Mouse (Mus musculus) monocyte, adult 5-6 weeks (primary cell): ENCODE data around the gene Fam214b. TPM values are rescaled to one million over a fixed set of nuclear protein-coding genes. Genes with fewer than 3 reads are reported as not detected.
A peak's percentile ranks its signal among the peaks of the same experiment; 100 is the strongest.

Experiments used
- ATAC-seq: fragments of 153-309, 156-312 bp; replicated peaks from 2 replicates; pipeline ENCODE4 v1.8.0; 2017; ENCODE audit warnings: mild to moderate bottlenecking; ENCODE audit not compliant: low TSS enrichment, insufficient number of reproducible peaks, severe bottlenecking, poor library complexity, low FRiP score
- total RNA-seq: library from RNA; stranded (forward); fragments of 200-1000, 200-491, 200-594 nt; gene quantifications from 3 replicates; pipeline ENCODE4 v1.2.3, GENCODE M21; 2017

Fam214b gene
- total RNA-seq, 1 experiment from 2014 or later = 35.6 TPM

GRCm38 (mm10) chr4:43019641-43020465 is 26.2 kb downstream of the Fam214b start:
- ATAC-seq = no peak

- ATAC-seq = 0 out of 2 replicates have a peak, but pooled peaks have one; percentile 17
Measured at GRCm38 (mm10) chr4:43019176-43019575, 26.8 kb downstream of the Fam214b start.

DNA sequence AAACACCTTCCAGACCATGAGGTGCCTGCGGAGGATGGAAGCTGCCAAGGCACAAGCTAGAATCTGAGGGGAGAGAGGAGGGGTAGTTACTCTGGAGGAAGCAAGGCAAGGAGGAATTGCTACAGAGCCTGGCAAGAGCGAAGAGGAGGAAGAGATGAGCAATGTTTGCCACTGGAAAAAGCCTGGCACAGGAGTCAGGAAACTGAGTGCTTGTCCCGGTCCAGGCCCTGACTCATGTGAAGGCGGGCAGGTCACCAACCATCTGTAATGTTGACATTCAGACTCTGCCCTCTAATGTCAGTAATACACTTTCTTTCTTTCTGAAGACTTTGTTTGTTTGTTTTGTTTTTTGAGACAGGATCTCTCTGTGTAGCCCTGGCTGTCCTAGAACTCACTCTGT is 27.9 kb downstream of the Fam214b start:
- ATAC-seq = no peak

DNA sequence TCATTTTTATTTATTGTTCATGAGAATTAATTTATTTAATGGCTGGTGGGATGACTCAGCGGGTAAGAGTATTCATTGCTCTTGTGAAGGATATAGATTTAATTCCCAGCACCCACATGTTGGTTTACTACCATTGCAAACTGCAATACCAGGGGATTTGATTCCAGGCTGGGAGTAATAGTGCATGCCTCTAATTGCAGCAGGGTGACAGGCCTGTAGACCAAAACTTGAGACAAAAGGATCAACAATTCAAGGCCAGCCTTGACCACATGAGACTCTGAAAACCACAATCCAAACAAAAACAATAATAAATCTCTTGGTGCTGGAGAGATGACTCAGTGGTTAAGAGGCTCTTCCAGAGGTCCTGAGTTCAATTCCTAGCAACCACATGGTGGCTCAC is 33.9 kb downstream of the Fam214b start:
- ATAC-seq = no peak

GRCm38 (mm10) chr4:43010161-43011038 is 35.6 kb downstream of the Fam214b start, which contains the start of gene Fancg:
TSS of gene Fancg (minus strand) at chr4:43010506.
- peak; percentile 71 for ATAC-seq

DNA sequence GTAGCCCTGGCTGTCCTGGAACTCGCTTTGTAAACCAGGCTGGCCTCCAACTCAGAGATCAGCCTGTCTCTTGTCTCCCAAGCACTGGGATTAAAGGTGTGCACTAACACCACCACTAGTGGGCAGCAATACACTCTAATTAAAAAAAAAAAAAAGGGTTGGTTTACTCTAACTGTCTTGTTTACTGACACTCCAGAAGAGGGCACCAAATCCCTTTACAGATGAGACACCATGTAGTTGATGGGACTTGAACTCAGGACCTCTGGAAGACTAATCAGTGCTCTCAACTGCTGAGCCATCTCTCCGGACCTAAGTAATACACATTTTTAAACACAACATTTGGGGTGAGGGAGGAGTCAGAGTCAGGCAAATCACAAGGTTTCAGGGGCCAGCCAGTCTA is 40.3 kb downstream of the Fam214b start:
- peak; percentile 38 for ATAC-seq

GRCm38 (mm10) chr4:43004951-43005350 is 41.1 kb downstream of the Fam214b start:
- ATAC-seq = no peak

DNA sequence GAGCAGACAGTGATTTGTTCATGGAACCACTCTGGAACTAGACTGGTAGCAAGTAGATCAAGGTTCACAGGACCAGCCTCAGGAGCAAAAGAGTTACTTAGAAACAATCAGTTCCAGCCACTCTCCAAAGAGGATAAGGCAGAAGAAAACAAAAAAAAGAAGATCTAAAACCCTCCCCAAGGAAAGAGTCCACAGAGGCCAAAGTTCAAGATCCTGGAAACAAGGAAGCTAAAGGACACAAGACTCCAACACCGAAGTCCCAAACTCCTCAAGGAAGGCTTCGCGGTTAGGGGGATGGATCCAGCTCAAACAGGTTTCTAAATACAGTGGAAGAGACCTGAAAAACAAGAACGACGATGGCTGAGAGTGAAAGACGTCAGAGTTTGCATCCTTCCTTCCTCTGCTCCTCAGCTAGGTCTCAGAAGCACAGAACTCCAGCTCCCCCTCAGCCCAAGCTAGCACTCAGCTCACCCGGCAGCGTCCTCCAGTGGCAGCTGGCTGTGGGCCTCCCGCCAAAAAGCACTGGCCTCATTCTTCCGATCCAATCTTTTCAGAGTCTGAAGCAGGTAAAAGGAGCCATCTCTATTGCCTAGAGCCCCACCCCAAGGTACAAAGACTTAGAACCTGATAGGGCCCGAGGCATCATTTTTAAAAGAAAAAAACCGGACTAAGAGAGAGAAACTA is 43.1 kb downstream of the Fam214b start:
- ATAC-seq = no peak

GRCm38 (mm10) chr4:43001272-43001671 is 44.7 kb downstream of the Fam214b start:
- ATAC-seq = no peak

- ATAC-seq = peak; percentile 99
Measured at GRCm38 (mm10) chr4:43000141-43000986, 45.7 kb downstream of the Fam214b start, which contains the start of gene Vcp. TSS of gene Vcp (minus strand) at chr4:43000507.

DNA sequence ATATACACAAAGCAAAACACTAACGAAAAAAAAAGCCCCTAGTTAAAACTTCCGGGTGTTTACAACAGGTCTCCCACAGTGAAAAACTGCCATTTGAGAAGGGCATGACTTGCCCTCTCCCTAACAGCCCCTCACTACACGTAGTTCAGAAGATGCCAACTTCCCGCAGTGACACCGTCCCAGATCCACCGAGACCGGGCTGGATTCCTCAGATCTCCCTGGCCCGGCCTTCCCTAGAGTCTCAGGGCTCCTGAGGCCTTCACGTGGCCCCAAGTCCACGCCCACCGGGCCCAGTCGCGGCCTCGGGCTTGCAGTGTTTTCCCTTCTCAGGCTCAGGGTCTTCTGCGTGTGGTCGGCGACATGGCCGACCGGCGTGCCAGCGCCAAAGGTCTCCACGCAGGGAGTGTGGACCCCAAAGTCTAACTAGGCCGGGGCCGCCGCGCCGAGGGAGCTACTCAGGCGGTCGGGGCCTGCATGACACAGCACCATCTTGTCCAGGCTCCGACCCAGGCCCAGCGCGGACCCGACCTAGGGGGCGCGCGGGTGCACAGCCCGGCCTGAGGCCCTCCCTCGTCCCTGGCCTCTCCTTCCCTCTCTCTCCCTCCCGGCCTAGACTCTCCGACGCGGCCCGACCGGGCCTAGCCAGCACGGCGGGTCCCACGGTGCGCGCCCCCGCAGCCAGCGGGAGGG is 46.4 kb downstream of the Fam214b start:
- peak; percentile 30; the same call in 1 of the 2 replicates for ATAC-seq

- ATAC-seq = no peak
Measured at GRCm38 (mm10) chr4:42998022-42998421, 48.0 kb downstream of the Fam214b start.

DNA sequence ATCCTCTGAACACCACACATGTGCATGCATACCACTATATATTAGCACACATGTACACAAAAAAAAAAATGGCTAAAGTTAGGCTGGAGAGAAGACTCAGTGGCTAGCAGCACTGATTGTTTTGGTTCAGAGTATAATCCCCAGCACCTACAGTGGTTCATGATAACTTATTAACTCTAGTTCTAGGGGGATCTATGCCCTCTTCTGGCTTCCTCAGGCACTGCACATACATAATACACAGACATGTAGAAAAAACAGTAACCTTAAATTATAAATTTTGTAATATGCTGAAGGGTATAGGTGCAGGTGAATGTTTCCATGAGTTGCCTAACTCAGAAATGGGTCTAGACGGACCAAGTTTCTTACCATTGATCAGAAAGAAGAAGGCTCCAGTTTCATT is 57.7 kb downstream of the Fam214b start:
- ATAC-seq = no peak

Other genes starting within 250 kb of the Fam214b start
- gene Fam205a1, start 192.3 kb downstream of the Fam214b start, total RNA-seq = not detected in 3 replicates
- not detected in 3 replicates for gene Gm12394, start 189.4 kb downstream of the Fam214b start, total RNA-seq
- gene Fam205c, start 172.0 kb downstream of the Fam214b start, total RNA-seq = not detected in 3 replicates
- gene Phf24, start 129.6 kb downstream of the Fam214b start, total RNA-seq = 0.10 TPM in 1 of 3 replicates, not detected in the others
- 2.5 to 10.0 TPM (median 6.9 TPM) in 3 replicates for gene Dnajb5, start 96.4 kb downstream of the Fam214b start, total RNA-seq
- 1.4 TPM in 1 of 3 replicates, not detected in the others for gene 1700022I11Rik, start 76.6 kb downstream of the Fam214b start, total RNA-seq
- gene Vcp, start 45.7 kb downstream of the Fam214b start, total RNA-seq = 146 to 168 TPM (median 150 TPM) in 3 replicates
- gene Fancg, start 35.7 kb downstream of the Fam214b start, total RNA-seq = 5.3 to 25.3 TPM (median 11.4 TPM) in 3 replicates
- 3.6 to 7.5 TPM (median 7.3 TPM) in 3 replicates for gene Pigo, start 20.4 kb downstream of the Fam214b start, total RNA-seq
- 60.2 to 116 TPM (median 66.7 TPM) in 3 replicates for gene Stoml2, start 14.5 kb downstream of the Fam214b start, total RNA-seq
- 0.78 to 3.3 TPM (median 1.7 TPM) in 3 replicates for gene Unc13b, start 12.7 kb upstream of the Fam214b start, total RNA-seq
- gene Atp8b5, start 220.9 kb upstream of the Fam214b start, total RNA-seq = 0.19 to 0.95 TPM (median 0.53 TPM) in 3 replicates